Mouse (Mus musculus) forebrain, embryonic 11.5 days (tissue): ENCODE measurements at regions not wholly inside any gene's neighbourhood (a gene's known extent, or its start where the extent isn't known, plus 50 kb on each side); places are given as distances from the start of the nearest gene placed in this dataset.

ENCODE experiments used
- ATAC-seq: fragments of 200-750 bp; cut with Nextera tagmentation; replicated peaks from 2 replicates; pipeline ENCODE4 v1.8.0; 2017; ENCODE audit warnings: moderate TSS enrichment; ENCODE audit not compliant: low FRiP score
- DNase-seq: peaks from one replicate; pipeline ENCODE4 v3.0.0-alpha.2; 2017; ENCODE audit warnings: low spot score
- H3K27ac ChIP-seq: fragments of 300-500 bp; sonication (generic); 2 replicates; pipeline ENCODE4 v1.5.1; 2014; ENCODE audit warnings: low read depth, low read length
- H3K27me3 ChIP-seq: fragments of 300-500 bp; sonication (generic); 2 replicates; pipeline ENCODE4 v1.6.1; 2014; ENCODE audit warnings: mild to moderate bottlenecking, low read length, mixed read lengths; ENCODE audit not compliant: control insufficient read depth, insufficient read depth
- H3K36me3 ChIP-seq: fragments of 300-500 bp; sonication (generic); 2 replicates; pipeline ENCODE4 v1.6.1; 2014; ENCODE audit warnings: mild to moderate bottlenecking, low read length, moderate library complexity, mixed read lengths; ENCODE audit not compliant: control insufficient read depth, insufficient read depth
- H3K4me1 ChIP-seq: fragments of 300-500 bp; sonication (generic); replicated peaks from 2 replicates; pipeline ENCODE4 v1.6.1; 2014; ENCODE audit warnings: low read length, mixed read lengths; ENCODE audit not compliant: control insufficient read depth, insufficient read depth
- H3K4me2 ChIP-seq: fragments of 300-500 bp; sonication (generic); 2 replicates; pipeline ENCODE4 v1.6.1; 2014; ENCODE audit warnings: low read depth, mild to moderate bottlenecking, low read length, moderate library complexity, mixed read lengths; ENCODE audit not compliant: severe bottlenecking
- H3K4me3 ChIP-seq: fragments of 300-500 bp; sonication (generic); 2 replicates; pipeline ENCODE4 v1.5.1; 2014; ENCODE audit warnings: low read depth, low read length
- H3K9ac ChIP-seq: fragments of 300-500 bp; sonication (generic); 2 replicates; pipeline ENCODE4 v1.6.1; 2014; ENCODE audit warnings: low read length
- H3K9me3 ChIP-seq: fragments of 300-500 bp; sonication (generic); 2 replicates; pipeline ENCODE4 v1.6.1; 2016; ENCODE audit warnings: low read length, mixed read lengths; ENCODE audit not compliant: control insufficient read depth
- WGBS: fragments of 180-500 bp; shearing (Covaris S2); extraction: QIAGEN DNeasy Blood & Tissue Kit; methylation state at CpG from one replicate; pipeline ENCODE4 v1.1.7; 2014; 5-methylcytosine and 5-hydroxymethylcytosine counted together

DNA sequence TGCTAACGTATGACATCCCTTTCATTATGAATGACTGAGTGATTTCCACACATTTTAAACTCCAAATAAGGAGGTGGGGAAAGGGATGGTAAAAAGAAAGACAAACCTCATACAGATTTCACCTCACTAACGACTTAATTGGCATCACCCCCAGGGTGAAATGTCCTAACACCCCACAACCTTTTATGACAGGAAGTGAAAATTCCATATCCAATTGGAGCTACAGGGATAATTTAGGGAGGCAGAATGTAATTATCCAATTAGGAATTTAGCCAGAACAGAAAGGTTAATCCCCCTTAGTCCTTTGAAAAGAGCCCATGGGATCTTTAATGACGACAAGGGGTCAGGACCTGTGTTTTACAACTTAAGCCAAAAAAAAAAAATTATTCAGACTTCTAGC, 846.8 kb downstream of the Tmem182 start:
- Histone ChIP-seq H3K4me2 (peak overlapping the region; percentile 18; the same call in 1 of the 2 replicates), H3K27ac (peak overlapping the region; percentile 57; the same call in 1 of the 2 replicates), H3K4me3 (no peak overlapping the region), H3K36me3 (no peaks in the 10 kb centered on the region), H3K9me3 (no peaks in the 10 kb centered on the region), H3K4me1 (peaks cover 3% of the 10 kb centered on the region; the same call in 1 of the 2 replicates), H3K9ac (no peak overlapping the region), H3K27me3 (no peaks in the 10 kb centered on the region)
- ATAC-seq (peak; percentile 60), DNase-seq (no peak)
- WGBS = 6% methylated on average over 3 of the region's 3 CpGs

GRCm38 (mm10) chr1:41652646-41653427, 847.4 kb downstream of the Tmem182 start:
- peak overlapping the region; percentile 8; the same call in 1 of the 2 replicates for H3K4me2 ChIP-seq
- 42% methylated on average over 8 of the region's 8 CpGs for WGBS
- ATAC-seq = peak; percentile 82
- no peaks in the 10 kb centered on the region for H3K36me3 ChIP-seq
- H3K9me3 ChIP-seq = no peaks in the 10 kb centered on the region
- DNase-seq = peak; percentile 82
- H3K27me3 ChIP-seq = no peaks in the 10 kb centered on the region
- H3K27ac ChIP-seq = peak overlapping the region; percentile 57
- no peak overlapping the region for H3K9ac ChIP-seq
- H3K4me1 ChIP-seq = peaks cover 3% of the 10 kb centered on the region; the same call in 1 of the 2 replicates
- no peak overlapping the region for H3K4me3 ChIP-seq

DNA sequence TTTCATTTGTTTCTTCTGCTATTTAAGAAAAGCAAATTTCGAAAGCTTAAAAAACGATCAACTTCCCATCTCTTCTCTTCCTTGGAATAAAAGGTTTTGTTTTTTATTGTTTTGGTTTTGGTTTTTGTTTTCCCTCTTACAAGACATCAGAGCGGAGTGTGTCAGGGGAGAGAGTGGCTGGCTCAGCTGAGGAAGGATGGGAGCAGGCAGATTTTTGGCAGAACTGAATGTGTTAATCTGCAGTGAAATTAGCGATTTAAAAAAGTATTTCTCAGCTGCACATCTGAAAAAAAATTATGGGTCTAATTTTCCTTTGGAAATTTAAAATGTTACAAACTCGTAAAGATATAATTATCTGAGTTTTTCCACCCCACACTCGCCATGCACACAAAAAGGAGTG, 868.7 kb downstream of the Tmem182 start:
- no peak overlapping the region for H3K4me3 ChIP-seq
- H3K36me3 ChIP-seq = no peaks in the 10 kb centered on the region
- no peaks in the 10 kb centered on the region for H3K9me3 ChIP-seq
- DNase-seq (no peak), ATAC-seq (no peak)
- no peak overlapping the region for H3K9ac ChIP-seq
- H3K4me2 ChIP-seq = no peak overlapping the region
- no peaks in the 10 kb centered on the region for H3K4me1 ChIP-seq
- 78% methylated on average over 6 of the region's 6 CpGs for WGBS
- no peaks in the 10 kb centered on the region for H3K27me3 ChIP-seq
- no peak overlapping the region for H3K27ac ChIP-seq

DNA sequence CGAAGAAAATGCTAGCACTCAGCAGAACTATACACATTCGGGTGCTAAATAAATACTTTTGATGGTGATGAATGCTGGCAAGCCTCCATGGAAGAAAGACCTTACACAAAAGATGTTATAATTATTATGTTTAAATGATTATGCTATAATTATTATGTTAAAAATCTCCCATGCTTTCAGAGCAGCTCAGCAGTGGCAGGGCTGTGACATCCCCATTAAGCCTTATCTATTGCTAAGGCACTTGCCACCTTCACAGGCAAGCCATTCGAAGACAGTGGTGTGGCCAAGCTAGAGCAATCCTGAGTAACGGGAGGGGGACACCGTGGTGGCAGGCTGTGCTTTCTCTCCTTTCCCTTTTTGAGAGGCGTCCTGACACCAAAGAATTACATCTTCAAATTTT, 869.9 kb downstream of the Tmem182 start:
- no peaks in the 10 kb centered on the region for H3K9me3 ChIP-seq
- H3K27me3 ChIP-seq = no peaks in the 10 kb centered on the region
- no peak overlapping the region for H3K4me3 ChIP-seq
- H3K9ac ChIP-seq = no peak overlapping the region
- H3K36me3 ChIP-seq = no peaks in the 10 kb centered on the region
- no peak overlapping the region for H3K4me2 ChIP-seq
- 72% methylated on average over 6 of the region's 6 CpGs for WGBS
- no peak overlapping the region for H3K27ac ChIP-seq
- no peaks in the 10 kb centered on the region for H3K4me1 ChIP-seq
- no peak for DNase-seq
- ATAC-seq = no peak

DNA sequence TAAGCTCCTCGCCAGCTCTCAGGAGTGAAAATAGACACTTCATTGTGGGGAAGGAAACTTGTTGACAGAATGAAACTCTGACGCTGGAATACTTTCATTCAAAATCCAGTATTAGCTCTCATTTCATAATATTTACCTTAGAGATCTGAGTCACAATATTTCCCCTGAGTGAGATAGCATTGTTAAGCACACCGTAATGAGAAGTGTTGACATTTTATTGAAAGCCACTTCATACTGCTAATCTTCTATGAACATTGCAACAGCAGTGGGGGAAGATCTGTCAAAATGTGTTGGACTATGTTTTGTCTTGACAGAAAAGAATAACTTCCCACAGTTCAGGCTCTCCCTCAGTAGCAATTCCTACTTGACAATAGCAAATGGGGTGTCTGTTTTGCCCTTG, 900.3 kb downstream of the Tmem182 start:
- no peaks in the 10 kb centered on the region for H3K36me3 ChIP-seq
- no peaks in the 10 kb centered on the region for H3K27me3 ChIP-seq
- H3K4me2 ChIP-seq = no peak overlapping the region
- no peaks in the 10 kb centered on the region for H3K4me1 ChIP-seq
- WGBS = 80% methylated on average over 3 of the region's 3 CpGs
- H3K27ac ChIP-seq = no peak overlapping the region
- H3K9me3 ChIP-seq = no peaks in the 10 kb centered on the region
- H3K9ac ChIP-seq = no peak overlapping the region
- H3K4me3 ChIP-seq = no peak overlapping the region
- no peak for DNase-seq
- no peak for ATAC-seq

DNA sequence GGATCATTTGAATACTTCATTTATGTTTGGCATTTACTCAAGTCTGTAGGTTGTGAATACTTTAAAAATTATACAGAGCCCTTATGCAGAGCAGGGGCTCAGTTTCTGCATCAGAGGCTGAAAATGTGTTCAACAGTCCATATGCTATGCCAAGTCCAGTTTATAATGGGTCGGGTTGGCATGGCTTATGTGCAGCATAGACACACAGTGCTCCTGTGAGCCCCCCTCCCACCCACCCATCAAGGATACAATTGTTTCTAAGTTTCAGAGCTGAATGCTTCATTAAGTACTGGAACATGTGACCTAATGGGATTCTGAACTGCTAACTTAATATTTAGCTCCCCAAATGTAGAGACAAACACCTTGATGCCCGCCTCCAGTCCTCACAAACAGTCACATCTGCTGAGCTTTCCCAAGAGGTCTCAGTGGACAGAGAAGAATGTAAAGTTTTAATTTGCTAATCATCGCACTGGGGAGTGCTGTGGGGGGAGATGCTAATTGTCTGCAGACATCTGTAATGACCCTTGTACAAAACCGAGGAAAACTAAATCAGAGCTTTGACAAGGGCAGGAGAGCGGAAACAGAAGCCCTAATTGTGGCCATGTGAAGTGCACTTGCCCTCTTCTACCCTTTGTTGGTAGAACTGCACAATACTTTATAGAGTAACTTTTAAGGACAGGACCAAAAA, 937.4 kb downstream of the Tmem182 start:
- no peaks in the 10 kb centered on the region for H3K27me3 ChIP-seq
- H3K36me3 ChIP-seq = no peaks in the 10 kb centered on the region
- no peaks in the 10 kb centered on the region for H3K9me3 ChIP-seq
- no peak overlapping the region for H3K4me2 ChIP-seq
- peak; percentile 71 for ATAC-seq
- no peaks in the 10 kb centered on the region for H3K4me1 ChIP-seq
- DNase-seq = peak; percentile 52
- H3K4me3 ChIP-seq = no peak overlapping the region
- H3K27ac ChIP-seq = peak overlapping the region; percentile 15; the same call in 1 of the 2 replicates
- no peak overlapping the region for H3K9ac ChIP-seq
- WGBS = 25% methylated on average over 5 of the region's 5 CpGs

DNA sequence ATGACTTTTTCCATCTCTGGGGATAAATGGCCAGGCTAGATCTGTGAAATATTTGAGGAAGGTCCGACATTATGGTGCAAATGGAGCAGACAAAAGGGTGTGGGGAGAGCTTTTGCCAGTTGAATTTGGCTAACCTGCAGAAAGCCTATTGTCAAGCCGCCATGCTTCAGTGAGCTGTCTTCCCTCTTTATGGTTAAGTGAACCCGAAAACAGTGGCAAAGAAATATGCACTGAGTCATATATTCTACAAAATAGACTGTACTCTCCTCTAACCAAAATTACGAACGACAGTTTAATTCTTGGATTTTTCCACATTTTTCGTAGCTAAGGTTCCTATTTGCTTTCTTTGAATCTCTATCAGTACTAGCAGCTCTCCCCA, 937.9 kb downstream of the Tmem182 start:
- H3K4me3 ChIP-seq = no peak overlapping the region

GRCm38 (mm10) chr1:41744531-41744930, 939.1 kb downstream of the Tmem182 start:
- H3K4me2 ChIP-seq = no peak overlapping the region; the same call in 1 of the 2 replicates
- H3K4me1 ChIP-seq = no peaks in the 10 kb centered on the region
- no peaks in the 10 kb centered on the region for H3K27me3 ChIP-seq
- no peaks in the 10 kb centered on the region for H3K36me3 ChIP-seq
- DNase-seq = no peak
- 65% methylated on average over 3 of the region's 3 CpGs for WGBS
- H3K9ac ChIP-seq = no peak overlapping the region
- H3K4me3 ChIP-seq = no peak overlapping the region
- ATAC-seq = no peak
- H3K27ac ChIP-seq = no peak overlapping the region
- H3K9me3 ChIP-seq = no peaks in the 10 kb centered on the region

More for the DNA sequence above, 937.9 kb downstream of the Tmem182 start:
- Histone ChIP-seq H3K27me3 (no peaks in the 10 kb centered on the region), H3K4me1 (no peaks in the 10 kb centered on the region), H3K9me3 (no peaks in the 10 kb centered on the region), H3K9ac (no peak overlapping the region), H3K27ac (no peak overlapping the region), H3K4me2 (no peak overlapping the region), H3K36me3 (no peaks in the 10 kb centered on the region)
- ATAC-seq (peak; percentile 44; the same call in 1 of the 2 replicates), DNase-seq (no peak)
- 31% methylated on average over 6 of the region's 6 CpGs for WGBS
